Mouse (Mus musculus) gastrocnemius, adult 8-10 months (tissue): ENCODE data around the gene Tfeb. TPM values are rescaled to one million over a fixed set of nuclear protein-coding genes. Genes with fewer than 3 reads are reported as not detected.

Source experiments
- DNase-seq, 2 experiments: peaks; one replicate each; pipeline ENCODE4 v3.0.0; 2022; ENCODE audit warnings: low spot score in 2 of 2
- total RNA-seq, 4 experiments: library from RNA; stranded (reverse); gene quantifications; 2 replicates each; pipeline ENCODE4 v1.2.4; 2022

Tfeb gene
- total RNA-seq, 4 experiments from 2014 or later: 102 to 107 (median 103) TPM

- DNase-seq: no peak
These were observed 94.3 kb downstream of the Tfeb start for GRCm38 (mm10) chr17:47831161-47831560.

- DNase-seq: no peak
These were observed 94.9 kb downstream of the Tfeb start for GRCm38 (mm10) chr17:47831772-47832171.

- DNase-seq: no peak
These were observed 95.7 kb downstream of the Tfeb start for GRCm38 (mm10) chr17:47832501-47833028.

- DNase-seq: no peak
These were observed 96.3 kb downstream of the Tfeb start for GRCm38 (mm10) chr17:47833029-47833627.

- no peak for DNase-seq
These were observed 97.0 kb downstream of the Tfeb start for GRCm38 (mm10) chr17:47833628-47834481.

- no peak for DNase-seq
These were observed 97.6 kb downstream of the Tfeb start, which contains the start of gene Mdfi for GRCm38 (mm10) chr17:47834482-47834767. Gene Mdfi, minus strand, starts transcription at chr17:47834691.

GRCm38 (mm10) chr17:47837808-47838207, 101.0 kb downstream of the Tfeb start:
- DNase-seq: no peak

- DNase-seq: peak in 1 of 2 experiments; percentile 35
These were observed 104.7 kb downstream of the Tfeb start for GRCm38 (mm10) chr17:47841521-47841920.

Other genes starting within 250 kb of the Tfeb start
- 10 to 100 TPM; 10.0 to 12.6 (median 11.2) TPM for gene Taf8, start 234.7 kb upstream of the Tfeb start, total RNA-seq
- 10 to 100 TPM; 12.2 to 19.2 (median 16.1) TPM for gene Ccnd3, start 232.0 kb upstream of the Tfeb start, total RNA-seq
- gene Bysl, start 125.5 kb upstream of the Tfeb start, total RNA-seq: 10 to 100 TPM; 13.8 to 16.5 (median 14.2) TPM
- 10 to 100 TPM; 13.3 to 19.3 (median 18.1) TPM for gene Med20, start 125.4 kb upstream of the Tfeb start, total RNA-seq
- 1 to 10 TPM in 3 of 4 experiments, under 1 TPM in 1; 0.77 to 2.8 (median 1.6) TPM for gene Gm20517, start 125.4 kb upstream of the Tfeb start, total RNA-seq
- 1 to 10 TPM; 2.0 to 3.4 (median 3.2) TPM for gene Usp49, start 106.3 kb upstream of the Tfeb start, total RNA-seq
- 100 to 1,000 TPM; 106 to 129 (median 114) TPM for gene Tomm6, start 48.6 kb upstream of the Tfeb start, total RNA-seq
- 1 to 10 TPM; 4.3 to 6.0 (median 5.2) TPM for gene Frs3, start 48.0 kb upstream of the Tfeb start, total RNA-seq
- gene Gm21981, start 42.6 kb upstream of the Tfeb start, total RNA-seq: under 1 TPM in 2 of 4 experiments, not detected in 2; 0.17 to 0.39 TPM
- 1 to 10 TPM in 3 of 4 experiments, under 1 TPM in 1; 0.56 to 3.3 (median 2.3) TPM for gene Prickle4, start 42.3 kb upstream of the Tfeb start, total RNA-seq
- not detected for gene Pgc, start 10.2 kb upstream of the Tfeb start, total RNA-seq
- 1 to 10 TPM in 1 of 4 experiments, under 1 TPM in 3; 0.32 to 1.4 (median 0.55) TPM for gene Mdfi, start 97.7 kb downstream of the Tfeb start, total RNA-seq
- 1 to 10 TPM; 5.9 to 7.8 (median 6.6) TPM for gene Foxp4, start 187.6 kb downstream of the Tfeb start, total RNA-seq